Mouse (Mus musculus): ENCODE measurements at regions not wholly inside any gene's neighbourhood (a gene's known extent, or its start where the extent isn't known, plus 50 kb on each side); places are given as distances from the start of the nearest gene placed in this dataset.

DNA sequence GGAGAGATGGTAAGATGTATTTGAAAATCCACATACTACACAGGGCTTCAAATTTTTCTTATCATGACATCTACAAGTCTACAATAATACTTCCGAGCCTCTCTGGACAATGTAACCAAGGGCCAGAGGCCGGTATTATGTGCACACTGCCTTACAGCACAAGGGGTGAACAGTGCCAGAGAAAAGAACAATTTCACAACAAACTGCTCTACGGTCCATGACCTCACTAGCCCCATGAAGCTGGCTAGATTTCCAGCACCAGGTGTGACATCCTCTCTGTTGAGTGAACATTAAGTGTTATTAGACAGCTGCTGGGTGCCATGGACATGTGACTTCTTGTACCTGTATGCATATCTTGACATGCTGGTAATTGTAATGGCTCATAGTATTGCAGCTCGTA lies 188.2 kb downstream of the Lnpk start:
- TF ChIP-seq POLR2A (IDR thresholded peaks at IDR 0.05; ENCODE audit: borderline replicate concordance, control insufficient read depth, low read depth, low read length) (no peak), CTCF (IDR thresholded peaks at IDR 0.05; ENCODE audit: control insufficient read depth, insufficient read depth, low read length) (no peak)

Measured in bone marrow, adult 2 months (tissue).